Mouse (Mus musculus) erythroblast, embryonic 14.5 days (primary cell): ENCODE data around the gene Sbf2. TPM values are rescaled to one million over a fixed set of nuclear protein-coding genes. Genes with fewer than 3 reads are reported as not detected.

Experiments
- H3K27me3 ChIP-seq: 2 replicates; pipeline ENCODE4 v1.6.1; 2012; ENCODE audit warnings: inconsistent platforms; ENCODE audit not compliant: control insufficient read depth
- H3K36me3 ChIP-seq: 2 replicates; pipeline ENCODE4 v1.6.1; 2012; ENCODE audit warnings: mild to moderate bottlenecking, inconsistent platforms; ENCODE audit not compliant: control insufficient read depth
- H3K4me1 ChIP-seq: 2 replicates; pipeline ENCODE4 v1.6.1; 2012; ENCODE audit warnings: inconsistent platforms; ENCODE audit not compliant: control insufficient read depth
- H3K4me3 ChIP-seq: replicated peaks from 2 replicates; pipeline ENCODE3; 2012; ENCODE audit warnings: moderate library complexity, mild to moderate bottlenecking, inconsistent platforms
- H3K9me3 ChIP-seq: 2 replicates; pipeline ENCODE4 v1.6.1; 2012; ENCODE audit warnings: low read length, inconsistent platforms, mixed read lengths; ENCODE audit not compliant: control insufficient read depth
- GATA1 ChIP-seq: IDR thresholded peaks from 2 replicates; pipeline ENCODE4 v1.6.1; 2012; ENCODE audit warnings: low read length, inconsistent platforms, mixed read lengths
- TAL1 ChIP-seq: IDR thresholded peaks from 3 replicates; pipeline ENCODE4 v1.6.1; 2012; ENCODE audit warnings: low read length, inconsistent platforms, mixed read lengths
- polyA plus RNA-seq: library from polyadenylated mRNA; stranded (reverse); fragments of >175 nt; gene quantifications from 2 replicates; pipeline ENCODE4 v1.2.3, GENCODE M21; 2012

Sbf2 gene
- polyA plus RNA-seq, 1 experiment: not detected

DNA sequence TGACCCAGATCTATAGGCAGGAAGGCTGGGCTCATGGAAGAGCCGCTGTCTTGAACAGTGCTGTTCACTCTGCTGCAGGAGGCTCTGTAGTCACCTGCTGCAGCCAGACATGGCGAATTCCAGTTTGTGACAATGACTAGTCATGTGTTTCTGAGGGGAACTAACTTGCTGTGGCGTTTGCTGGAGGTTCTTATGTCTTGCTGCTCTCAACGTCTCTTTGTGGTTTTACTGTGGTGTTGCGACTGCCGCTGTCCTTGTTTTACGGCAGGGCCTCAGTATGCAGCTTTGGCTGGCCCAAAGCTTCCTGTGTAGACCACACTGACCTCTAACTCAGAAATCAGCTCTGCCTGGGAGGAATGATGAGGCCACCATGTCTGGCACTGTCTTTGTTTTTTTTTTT is 344.3 kb downstream of the Sbf2 start:
- Histone ChIP-seq H3K4me3 (no peak overlapping the region), H3K27me3 (no peaks in the 10 kb centered on the region), H3K4me1 (peaks cover 8% of the 10 kb centered on the region), H3K9me3 (no peaks in the 10 kb centered on the region), H3K36me3 (peaks cover 45% of the 10 kb centered on the region)
- no peak for TF ChIP-seq TAL1
- TF ChIP-seq GATA1: no peak

DNA sequence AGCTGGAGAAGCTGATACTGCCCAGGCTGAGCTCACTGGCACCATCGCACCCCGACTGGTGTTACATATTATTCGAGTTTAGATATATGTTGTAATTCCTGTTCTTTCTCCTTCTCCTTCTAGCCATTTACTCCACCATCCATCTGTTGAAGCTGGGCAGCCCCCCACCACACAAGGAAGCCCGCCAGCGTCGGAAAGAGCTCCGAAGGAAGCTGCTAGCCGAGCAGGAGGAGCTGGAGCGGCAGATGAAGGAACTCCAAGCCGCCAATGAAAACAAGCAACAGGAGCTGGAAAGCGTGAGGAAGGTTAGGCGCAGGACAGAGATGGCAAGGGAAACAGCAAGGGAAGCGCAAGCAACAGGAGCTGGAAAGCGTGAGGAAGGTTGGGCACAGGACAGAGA is 344.9 kb downstream of the Sbf2 start:
- Histone ChIP-seq H3K4me3 (no peak overlapping the region), H3K27me3 (no peaks in the 10 kb centered on the region), H3K9me3 (no peaks in the 10 kb centered on the region), H3K4me1 (peaks cover 9% of the 10 kb centered on the region), H3K36me3 (peaks cover 40% of the 10 kb centered on the region)
- no peak for TF ChIP-seq GATA1
- TF ChIP-seq TAL1: no peak

DNA sequence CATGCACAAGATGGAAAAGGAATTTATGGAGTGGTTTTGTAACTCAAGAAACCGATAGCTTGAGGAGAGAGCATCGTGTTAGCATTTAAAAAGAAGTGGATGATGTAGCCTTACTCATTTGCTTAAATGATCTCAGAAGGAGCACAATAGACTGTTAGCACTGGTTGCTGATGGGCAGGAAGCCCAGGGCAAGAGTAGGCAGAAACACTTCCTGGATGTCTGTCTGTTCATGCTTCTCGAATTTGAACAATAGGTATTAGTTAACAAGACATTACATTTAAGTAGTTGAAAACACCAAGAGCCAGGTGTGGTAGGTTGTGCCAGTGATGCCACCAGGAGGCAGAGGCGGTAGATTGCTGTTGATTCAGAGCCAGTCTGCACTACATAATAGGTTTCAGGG is 346.2 kb downstream of the Sbf2 start:
- Histone ChIP-seq H3K36me3 (peaks cover 30% of the 10 kb centered on the region), H3K4me1 (peaks cover 9% of the 10 kb centered on the region)

GRCm38 (mm10) chr7:110267994-110268393 is 346.7 kb downstream of the Sbf2 start:
- Histone ChIP-seq H3K36me3 (peaks cover 26% of the 10 kb centered on the region), H3K27me3 (no peaks in the 10 kb centered on the region), H3K4me1 (peaks cover 9% of the 10 kb centered on the region), H3K4me3 (no peak overlapping the region), H3K9me3 (no peaks in the 10 kb centered on the region)
- TF ChIP-seq TAL1 (no peak), GATA1 (no peak)

More for the DNA sequence above, 346.2 kb downstream of the Sbf2 start:
- no peak for TF ChIP-seq GATA1
- TF ChIP-seq TAL1: no peak
- H3K4me3 ChIP-seq: no peak overlapping the region
- no peaks in the 10 kb centered on the region for H3K27me3 ChIP-seq
- H3K9me3 ChIP-seq: no peaks in the 10 kb centered on the region

DNA sequence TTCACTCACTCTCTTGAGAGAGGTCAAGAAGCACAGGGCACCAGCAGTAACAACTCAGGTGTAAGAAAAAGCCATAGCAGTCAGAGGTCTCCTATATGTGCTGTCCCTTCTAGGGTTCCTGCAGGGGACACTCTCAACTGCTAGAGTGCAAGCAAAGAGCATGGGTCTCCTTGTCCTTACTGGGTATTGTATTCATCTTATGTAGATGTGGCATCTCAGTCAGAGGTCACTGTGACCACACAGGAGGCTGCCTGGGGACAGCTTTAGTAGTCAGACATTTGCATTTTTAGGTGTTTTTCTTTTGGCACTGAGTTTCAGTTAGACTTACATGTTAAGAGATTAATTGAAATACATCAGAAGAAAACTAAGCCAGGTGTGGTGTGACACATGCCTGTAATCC is 347.7 kb downstream of the Sbf2 start:
- Histone ChIP-seq H3K9me3 (no peaks in the 10 kb centered on the region), H3K4me1 (peaks cover 10% of the 10 kb centered on the region), H3K27me3 (no peaks in the 10 kb centered on the region), H3K36me3 (peaks cover 20% of the 10 kb centered on the region), H3K4me3 (no peak overlapping the region)
- no peak for TF ChIP-seq GATA1
- TF ChIP-seq TAL1: no peak

- peaks cover 10% of the 10 kb centered on the region for H3K4me1 ChIP-seq
- H3K27me3 ChIP-seq: no peaks in the 10 kb centered on the region
- H3K36me3 ChIP-seq: peaks cover 16% of the 10 kb centered on the region
- no peaks in the 10 kb centered on the region for H3K9me3 ChIP-seq
- no peak for TF ChIP-seq TAL1
- no peak overlapping the region for H3K4me3 ChIP-seq
Observed at GRCm38 (mm10) chr7:110265796-110266195, 348.9 kb downstream of the Sbf2 start.

GRCm38 (mm10) chr7:110263474-110263873 is 351.2 kb downstream of the Sbf2 start:
- H3K27me3 ChIP-seq: no peaks in the 10 kb centered on the region
- TF ChIP-seq GATA1 (no peak), TAL1 (no peak)
- no peak overlapping the region for H3K4me3 ChIP-seq
- H3K9me3 ChIP-seq: no peaks in the 10 kb centered on the region
- H3K36me3 ChIP-seq: no peaks in the 10 kb centered on the region; the same call in none of the 2 replicates
- peaks cover 5% of the 10 kb centered on the region for H3K4me1 ChIP-seq

DNA sequence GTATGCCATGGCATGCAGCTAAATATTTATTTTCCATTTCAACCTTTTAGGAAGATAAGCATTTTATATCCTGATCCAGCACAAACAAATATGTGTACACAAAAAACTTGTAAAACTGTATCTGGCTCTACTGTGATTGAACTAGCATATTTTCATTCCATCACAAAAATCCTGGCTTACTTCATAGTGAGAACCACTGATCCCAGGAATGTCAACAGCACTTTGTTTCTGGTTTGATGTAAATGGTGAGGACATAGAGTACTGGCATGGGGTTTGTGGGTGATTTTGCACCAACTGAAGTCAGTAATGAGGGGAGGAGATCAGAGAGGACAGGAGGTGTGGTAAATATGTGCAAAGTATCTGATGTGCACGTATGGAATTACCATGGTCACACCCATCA is 352.1 kb downstream of the Sbf2 start:
- H3K36me3 ChIP-seq: peaks cover 4% of the 10 kb centered on the region
- TF ChIP-seq GATA1 (no peak), TAL1 (no peak)
- H3K27me3 ChIP-seq: no peaks in the 10 kb centered on the region
- H3K4me3 ChIP-seq: no peak overlapping the region
- peaks cover 5% of the 10 kb centered on the region for H3K4me1 ChIP-seq
- no peaks in the 10 kb centered on the region for H3K9me3 ChIP-seq

DNA sequence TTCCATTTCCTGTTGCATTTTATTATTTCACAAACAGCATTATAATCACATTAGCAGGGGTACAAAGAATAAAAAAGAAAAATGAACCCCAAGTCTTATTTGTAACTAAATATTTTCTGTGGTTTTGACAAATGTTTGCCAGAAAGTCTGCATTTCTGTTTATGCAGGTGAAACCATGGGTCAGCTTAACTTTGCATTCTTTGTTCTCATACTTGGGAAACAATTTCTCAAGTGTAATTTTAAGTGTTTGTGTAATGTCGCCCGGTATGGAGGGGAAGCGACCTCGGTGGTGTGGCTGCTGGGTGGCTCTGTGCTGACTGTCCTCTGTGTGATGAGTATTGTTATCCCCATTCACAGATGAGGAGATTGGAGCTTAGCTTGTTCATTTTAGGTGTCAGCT is 352.9 kb downstream of the Sbf2 start:
- TF ChIP-seq TAL1: no peak
- H3K36me3 ChIP-seq: peaks cover 8% of the 10 kb centered on the region
- H3K4me3 ChIP-seq: no peak overlapping the region
- peaks cover 7% of the 10 kb centered on the region for H3K4me1 ChIP-seq
- H3K9me3 ChIP-seq: no peaks in the 10 kb centered on the region
- H3K27me3 ChIP-seq: no peaks in the 10 kb centered on the region

DNA sequence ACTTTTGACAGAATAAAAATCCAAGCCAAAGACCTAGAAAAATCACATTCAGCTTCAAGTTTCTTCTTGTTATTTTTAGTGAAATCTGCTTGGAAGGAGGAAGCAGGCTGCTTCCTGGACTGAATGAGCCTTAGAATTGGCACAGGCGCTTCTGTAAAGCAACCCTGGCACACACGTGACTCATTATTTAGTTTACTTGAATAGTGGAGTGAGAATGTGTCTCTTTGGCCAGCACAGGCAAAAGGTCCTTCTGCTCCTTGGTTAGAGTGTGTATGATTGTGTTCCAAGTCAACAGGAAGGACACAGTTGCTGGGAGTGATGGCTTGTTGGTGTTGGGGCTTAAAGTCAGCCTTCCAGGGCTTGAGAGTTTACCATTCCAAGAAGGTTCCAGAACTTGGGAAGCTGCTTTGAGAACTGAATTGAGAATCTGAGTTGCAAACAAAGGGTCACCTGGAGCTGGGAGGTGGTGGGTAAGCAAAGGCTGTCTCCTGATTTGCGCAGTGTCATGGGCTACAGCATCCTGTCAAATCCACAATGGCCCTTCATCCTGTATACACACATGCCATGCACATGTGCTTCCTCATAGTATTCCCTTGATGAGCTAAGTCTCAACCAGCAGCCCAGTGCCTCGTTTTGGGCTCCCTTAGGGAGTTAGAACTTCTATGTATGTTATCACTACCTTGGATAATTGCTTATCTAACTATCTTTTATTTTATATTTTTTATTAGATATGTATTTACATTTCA is 354.6 kb downstream of the Sbf2 start:
- TF ChIP-seq GATA1 (no peak), TAL1 (no peak)
- Histone ChIP-seq H3K4me3 (no peak overlapping the region), H3K36me3 (peaks cover 8% of the 10 kb centered on the region), H3K4me1 (peaks cover 4% of the 10 kb centered on the region; the same call in 1 of the 2 replicates), H3K9me3 (no peaks in the 10 kb centered on the region), H3K27me3 (no peaks in the 10 kb centered on the region)
